Mouse (Mus musculus) bone marrow macrophage, adult 2 months (primary cell): ENCODE results near the gene Matn4. TPM values are rescaled to one million over a fixed set of nuclear protein-coding genes. Genes with fewer than 3 reads are reported as not detected.

Experiments
- H3K27ac ChIP-seq: 2 replicates; pipeline ENCODE4 v1.5.1; 2012; ENCODE audit warnings: low read depth, low read length; ENCODE audit not compliant: insufficient read depth
- H3K4me1 ChIP-seq: 2 replicates; pipeline ENCODE4 v1.6.1; 2012; ENCODE audit warnings: low read length; ENCODE audit not compliant: control insufficient read depth, insufficient read depth
- H3K4me3 ChIP-seq: 2 replicates; pipeline ENCODE4 v1.5.1; 2012; ENCODE audit warnings: mild to moderate bottlenecking, low read length, moderate library complexity; ENCODE audit not compliant: insufficient read depth
- CTCF ChIP-seq: IDR thresholded peaks from 2 replicates; pipeline ENCODE4 v1.5.1; 2012; ENCODE audit warnings: low read depth, mild to moderate bottlenecking, low read length, moderate library complexity
- POLR2A ChIP-seq: IDR thresholded peaks from 2 replicates; pipeline ENCODE4 v1.6.1; 2012; ENCODE audit warnings: mild to moderate bottlenecking, low read depth, low read length, borderline replicate concordance
- polyA plus RNA-seq: library from polyadenylated mRNA; stranded (reverse); fragments of >200 nt; gene quantifications from 2 replicates; pipeline ENCODE4 v1.2.4, GENCODE M21; 2012; ENCODE audit not compliant: missing spikeins, insufficient read depth, insufficient read length

Matn4 gene
- polyA plus RNA-seq, 1 experiment = not detected

- no peak for TF ChIP-seq POLR2A
- TF ChIP-seq CTCF = no peak
- no peak overlapping the region for H3K27ac ChIP-seq
Measured at GRCm38 (mm10) chr2:164377478-164378426, 27.2 kb downstream of the Matn4 start.

GRCm38 (mm10) chr2:164373187-164373586 is 31.8 kb downstream of the Matn4 start:
- TF ChIP-seq POLR2A (no peak), CTCF (no peak)
- Histone ChIP-seq H3K4me3 (no peak overlapping the region), H3K4me1 (peaks cover 14% of the 10 kb centered on the region), H3K27ac (no peak overlapping the region)

More at GRCm38 (mm10) chr2:164377478-164378426, 27.2 kb downstream of the Matn4 start:
- Histone ChIP-seq H3K4me3 (no peak overlapping the region), H3K4me1 (peaks cover 10% of the 10 kb centered on the region)

- Histone ChIP-seq H3K4me3 (no peak overlapping the region), H3K27ac (no peak overlapping the region), H3K4me1 (peaks cover 14% of the 10 kb centered on the region)
- no peak for TF ChIP-seq CTCF
- TF ChIP-seq POLR2A = no peak
Measured at GRCm38 (mm10) chr2:164372408-164373053, 32.4 kb downstream of the Matn4 start.

GRCm38 (mm10) chr2:164371371-164371770 is 33.6 kb downstream of the Matn4 start:
- no peak for TF ChIP-seq POLR2A
- H3K4me3 ChIP-seq = no peak overlapping the region
- peaks cover 23% of the 10 kb centered on the region for H3K4me1 ChIP-seq
- no peak overlapping the region for H3K27ac ChIP-seq

- H3K4me3 ChIP-seq = no peak overlapping the region
- TF ChIP-seq POLR2A (no peak), CTCF (no peak)
- H3K4me1 ChIP-seq = peaks cover 20% of the 10 kb centered on the region
- H3K27ac ChIP-seq = no peak overlapping the region
Measured at GRCm38 (mm10) chr2:164368620-164369105, 36.3 kb downstream of the Matn4 start.

- Histone ChIP-seq H3K27ac (no peak overlapping the region), H3K4me1 (peaks cover 12% of the 10 kb centered on the region), H3K4me3 (no peak overlapping the region)
- TF ChIP-seq CTCF (no peak), POLR2A (no peak)
Measured at GRCm38 (mm10) chr2:164366947-164367346, 38.0 kb downstream of the Matn4 start.

GRCm38 (mm10) chr2:164360974-164361657 is 43.8 kb downstream of the Matn4 start:
- H3K4me1 ChIP-seq = peaks cover 24% of the 10 kb centered on the region
- no peak overlapping the region for H3K4me3 ChIP-seq
- no peak overlapping the region for H3K27ac ChIP-seq
- TF ChIP-seq CTCF = no peak
- no peak for TF ChIP-seq POLR2A

GRCm38 (mm10) chr2:164359668-164360067 is 45.3 kb downstream of the Matn4 start:
- TF ChIP-seq CTCF (no peak), POLR2A (no peak)
- Histone ChIP-seq H3K4me1 (peaks cover 22% of the 10 kb centered on the region), H3K27ac (no peak overlapping the region)

GRCm38 (mm10) chr2:164359031-164359430 is 45.9 kb downstream of the Matn4 start:
- Histone ChIP-seq H3K4me3 (no peak overlapping the region), H3K4me1 (peaks cover 22% of the 10 kb centered on the region), H3K27ac (no peak overlapping the region)
- TF ChIP-seq POLR2A (no peak), CTCF (no peak)

More at GRCm38 (mm10) chr2:164359668-164360067, 45.3 kb downstream of the Matn4 start:
- no peak overlapping the region for H3K4me3 ChIP-seq

GRCm38 (mm10) chr2:164358373-164358772 is 46.6 kb downstream of the Matn4 start:
- no peak overlapping the region for H3K27ac ChIP-seq
- TF ChIP-seq POLR2A = no peak
- no peak for TF ChIP-seq CTCF
- H3K4me3 ChIP-seq = no peak overlapping the region
- peaks cover 22% of the 10 kb centered on the region for H3K4me1 ChIP-seq
